Mouse (Mus musculus) lung, postnatal 0 days (tissue): ENCODE data around the gene Aup1. TPM values are rescaled to one million over a fixed set of nuclear protein-coding genes. Genes with fewer than 3 reads are reported as not detected.

Experiments used
- ATAC-seq: fragments of 200-750 bp; cut with Nextera tagmentation; 2 replicates; pipeline ENCODE4 v1.8.0; 2017; ENCODE audit warnings: moderate library complexity
- DNase-seq: peaks from one replicate; pipeline ENCODE4 v3.0.0-alpha.2; 2016; ENCODE audit warnings: low spot score
- H3K27ac ChIP-seq: fragments of 300-500 bp; sonication (generic); 2 replicates; pipeline ENCODE4 v1.5.1; 2014; ENCODE audit warnings: antibody characterized with exemption, mild to moderate bottlenecking, low read length, mixed read lengths
- H3K27me3 ChIP-seq: fragments of 300-500 bp; sonication (generic); replicated peaks from 2 replicates; pipeline ENCODE4 v1.6.1; 2014; ENCODE audit warnings: low read length, mixed read lengths; ENCODE audit not compliant: insufficient read depth
- H3K36me3 ChIP-seq: fragments of 300-500 bp; sonication (generic); 2 replicates; pipeline ENCODE4 v1.6.1; 2014; ENCODE audit warnings: low read length, mixed read lengths; ENCODE audit not compliant: insufficient read depth
- H3K4me1 ChIP-seq: fragments of 300-500 bp; sonication (generic); 2 replicates; pipeline ENCODE4 v1.6.1; 2014; ENCODE audit warnings: antibody characterized with exemption, low read depth, low read length, mixed read lengths; ENCODE audit not compliant: insufficient read depth
- H3K4me2 ChIP-seq: fragments of 300-500 bp; sonication (generic); replicated peaks from 2 replicates; pipeline ENCODE4 v1.6.1; 2014; ENCODE audit warnings: low read depth, mild to moderate bottlenecking, low read length, moderate library complexity, mixed read lengths
- H3K4me3 ChIP-seq: fragments of 300-500 bp; sonication (generic); 2 replicates; pipeline ENCODE4 v1.5.1; 2014; ENCODE audit warnings: low read depth, low read length
- H3K9ac ChIP-seq: fragments of 300-500 bp; sonication (generic); replicated peaks from 2 replicates; pipeline ENCODE4 v1.6.1; 2014; ENCODE audit warnings: low read depth, mild to moderate bottlenecking
- H3K9me3 ChIP-seq: fragments of 300-500 bp; sonication (generic); 2 replicates; pipeline ENCODE4 v1.6.1; 2016; ENCODE audit warnings: low read length, mixed read lengths
- CTCF ChIP-seq: IDR thresholded peaks from 2 replicates; pipeline ENCODE4 v1.5.1; 2016; ENCODE audit warnings: antibody characterized with exemption, mild to moderate bottlenecking
- EP300 ChIP-seq: IDR thresholded peaks from 2 replicates; pipeline ENCODE4 v1.6.1; 2016; ENCODE audit warnings: antibody characterized with exemption, mild to moderate bottlenecking, control low read depth
- WGBS: fragments of 180-500 bp; shearing (Covaris S2); extraction: QIAGEN DNeasy Blood & Tissue Kit; methylation state at CpG from one replicate; pipeline ENCODE4 v1.1.7; 2014; 5-methylcytosine and 5-hydroxymethylcytosine counted together
- polyA plus RNA-seq: library from polyadenylated mRNA; unstranded; fragments of >200 nt; fragmentation: Nextera tagmentation; extraction: Ambion mirVana; gene quantifications from 2 replicates; pipeline ENCODE4 v1.2.1, GENCODE M21; 2015

Gene Aup1
- polyA plus RNA-seq, 1 experiment from 2014 or later, result 201 TPM

GRCm38 (mm10) chr6:83087205-83087925 is 33.0 kb downstream of the Aup1 start:
- Histone ChIP-seq H3K4me1 (peaks cover 5% of the 10 kb centered on the region), H3K36me3 (no peaks in the 10 kb centered on the region), H3K4me3 (peak overlapping the region; percentile 16), H3K4me2 (peak overlapping the region; percentile 50), H3K9ac (no peak overlapping the region), H3K27ac (no peak overlapping the region), H3K9me3 (no peaks in the 10 kb centered on the region), H3K27me3 (peaks cover 28% of the 10 kb centered on the region; the same call in 1 of the 2 replicates)
- no peak for TF ChIP-seq CTCF
- no peak for TF ChIP-seq EP300
- 2% methylated on average over 47 of the region's 47 CpGs for WGBS
- DNase-seq, result no peak
- ATAC-seq, result no peak; the same call in 1 of the 2 replicates

DNA sequence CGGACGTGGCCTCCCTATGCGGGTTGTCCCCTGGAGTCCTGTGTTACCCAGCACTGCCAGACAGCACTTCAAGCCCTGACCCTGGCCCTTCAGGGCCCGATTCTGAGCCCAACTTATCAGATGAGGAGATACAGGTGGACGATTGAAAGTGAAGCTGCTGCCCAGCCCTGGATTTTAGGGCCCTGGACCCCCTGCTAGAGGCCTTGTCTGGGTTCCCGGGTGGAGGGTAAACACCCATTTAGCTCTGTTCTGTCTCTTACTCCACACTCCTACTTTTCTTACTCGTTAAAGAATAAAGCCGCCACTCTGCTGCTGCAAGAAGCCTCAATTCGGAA is 33.6 kb downstream of the Aup1 start:
- Histone ChIP-seq H3K36me3 (no peaks in the 10 kb centered on the region), H3K4me2 (peak overlapping the region; percentile 50), H3K9ac (no peak overlapping the region), H3K27me3 (peaks cover 28% of the 10 kb centered on the region; the same call in 1 of the 2 replicates), H3K9me3 (no peaks in the 10 kb centered on the region), H3K4me3 (peak overlapping the region; percentile 16), H3K27ac (no peak overlapping the region), H3K4me1 (peaks cover 5% of the 10 kb centered on the region)
- DNase-seq (no peak), ATAC-seq (no peak)
- TF ChIP-seq CTCF (no peak), EP300 (no peak)
- 16% methylated on average over 9 of the region's 9 CpGs for WGBS

DNA sequence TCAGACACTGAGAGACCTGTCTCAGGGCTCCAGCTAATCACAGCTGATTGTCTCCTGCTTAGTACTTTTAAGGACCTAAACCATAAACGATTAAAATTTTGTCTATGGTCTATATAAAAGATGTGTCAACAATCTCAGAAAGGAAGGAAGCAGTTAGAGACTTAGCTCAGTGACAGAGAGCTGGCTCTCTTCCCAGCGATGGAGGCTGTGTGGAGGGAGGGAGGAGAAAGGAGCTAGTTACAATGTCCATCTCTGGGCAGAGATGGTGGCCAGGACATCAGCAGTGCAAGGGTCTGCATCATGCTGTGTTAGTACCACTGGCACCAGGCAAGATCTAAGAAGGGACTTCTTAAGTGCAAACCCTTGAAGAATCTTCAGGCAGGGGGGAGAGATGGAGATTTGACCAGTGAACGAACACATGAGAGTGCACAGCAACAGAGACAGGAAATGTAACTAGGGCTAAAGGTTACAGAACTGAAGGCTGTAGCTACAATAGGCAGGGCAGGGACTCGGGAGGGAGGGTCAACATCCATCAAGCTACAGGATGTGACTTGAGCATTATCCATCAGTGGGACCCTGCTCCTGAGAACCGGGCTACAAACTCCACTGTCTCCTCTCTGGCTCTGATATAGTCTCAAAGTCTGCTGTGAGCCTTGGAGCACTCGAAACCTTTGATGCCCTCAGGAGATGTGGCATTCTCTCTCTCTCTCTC is 38.3 kb downstream of the Aup1 start:
- peaks cover 9% of the 10 kb centered on the region; the same call in 1 of the 2 replicates for H3K27me3 ChIP-seq
- no peak overlapping the region for H3K27ac ChIP-seq
- H3K36me3 ChIP-seq, result no peaks in the 10 kb centered on the region
- no peak overlapping the region for H3K4me2 ChIP-seq
- no peaks in the 10 kb centered on the region for H3K9me3 ChIP-seq
- peak; percentile 67 for ATAC-seq
- no peak for DNase-seq
- no peak overlapping the region for H3K9ac ChIP-seq
- TF ChIP-seq CTCF, result no peak
- no peak for TF ChIP-seq EP300
- WGBS, result 18% methylated on average over 6 of the region's 6 CpGs
- peaks cover 5% of the 10 kb centered on the region; the same call in 1 of the 2 replicates for H3K4me1 ChIP-seq
- H3K4me3 ChIP-seq, result no peak overlapping the region

- H3K9ac ChIP-seq, result no peak overlapping the region
- ATAC-seq (no peak), DNase-seq (no peak)
- no peaks in the 10 kb centered on the region for H3K4me1 ChIP-seq
- H3K4me2 ChIP-seq, result no peak overlapping the region
- no peaks in the 10 kb centered on the region for H3K9me3 ChIP-seq
- no peak overlapping the region for H3K4me3 ChIP-seq
- H3K36me3 ChIP-seq, result no peaks in the 10 kb centered on the region
- no peak for TF ChIP-seq CTCF
- TF ChIP-seq EP300, result no peak
- no peaks in the 10 kb centered on the region for H3K27me3 ChIP-seq
- 40% methylated on average over 6 of the region's 6 CpGs for WGBS
- no peak overlapping the region for H3K27ac ChIP-seq
Measured at GRCm38 (mm10) chr6:83095968-83096367, 41.6 kb downstream of the Aup1 start.

- Histone ChIP-seq H3K9me3 (no peaks in the 10 kb centered on the region), H3K4me3 (no peak overlapping the region), H3K4me2 (no peak overlapping the region), H3K27ac (no peak overlapping the region), H3K36me3 (no peaks in the 10 kb centered on the region), H3K4me1 (peaks cover 7% of the 10 kb centered on the region), H3K9ac (no peak overlapping the region), H3K27me3 (no peaks in the 10 kb centered on the region)
- WGBS, result 55% methylated on average over 2 of the region's 2 CpGs
- TF ChIP-seq CTCF, result no peak
- TF ChIP-seq EP300, result no peak
- DNase-seq (no peak), ATAC-seq (no peak)
Measured at GRCm38 (mm10) chr6:83098411-83098810, 44.1 kb downstream of the Aup1 start.

- peak within 1 kb of the TSS; percentile 91 for H3K4me2 ChIP-seq
- TF ChIP-seq EP300, result no peak
- TF ChIP-seq CTCF, result peak; percentile 79
- peak within 1 kb of the TSS; percentile 69 for H3K4me3 ChIP-seq
- no peaks in the 10 kb centered on the region for H3K9me3 ChIP-seq
- no peaks in the 10 kb centered on the region for H3K36me3 ChIP-seq
- 4% methylated on average over 24 of the region's 25 CpGs for WGBS
- peak within 1 kb of the TSS; percentile 43; the same call in 1 of the 2 replicates for H3K9ac ChIP-seq
- no peaks in the 10 kb centered on the region for H3K27me3 ChIP-seq
- H3K4me1 ChIP-seq, result peaks cover 7% of the 10 kb centered on the region
- peak within 1 kb of the TSS; percentile 81 for H3K27ac ChIP-seq
- DNase-seq (peak; percentile 95), ATAC-seq (peak; percentile 93)
Measured at GRCm38 (mm10) chr6:83101316-83101687, 47.0 kb downstream of the Aup1 start, which contains the start of the genes Ccdc142 and Gm42688. TSS of gene Ccdc142 (plus strand) at chr6:83101601. TSS of gene Gm42688 (plus strand) at chr6:83101617.
